Mouse (Mus musculus) stomach, postnatal 0 days (tissue): ENCODE results near the gene Fdxacb1.

ENCODE experiments used
- CTCF ChIP-seq: IDR thresholded peaks from 2 replicates; pipeline ENCODE4 v1.5.1; 2016; ENCODE audit warnings: antibody characterized with exemption, low read depth, mild to moderate bottlenecking, moderate library complexity
- EP300 ChIP-seq: optimal IDR thresholded peaks from 2 replicates; pipeline ENCODE3; 2016; ENCODE audit warnings: antibody characterized with exemption

- no peak for TF ChIP-seq EP300
- no peak for TF ChIP-seq CTCF
Measured at GRCm38 (mm10) chr9:50803055-50803671, 35.1 kb downstream of the Fdxacb1 start.
